Mouse (Mus musculus) liver, embryonic 11.5 days (tissue): ENCODE results near the gene Tst. TPM values are rescaled to one million over a fixed set of nuclear protein-coding genes. Genes with fewer than 3 reads are reported as not detected.

Experiments used
- ATAC-seq: fragments of 200-750 bp; cut with Nextera tagmentation; replicated peaks from 2 replicates; pipeline ENCODE4 v1.8.0; 2017; ENCODE audit warnings: moderate number of reproducible peaks, mild to moderate bottlenecking, moderate TSS enrichment, moderate library complexity; ENCODE audit not compliant: low FRiP score
- DNase-seq: peaks from one replicate; pipeline ENCODE4 v3.0.0-alpha.2; 2017; ENCODE audit warnings: low spot score
- H3K27ac ChIP-seq: fragments of 300-500 bp; sonication (generic); 2 replicates; pipeline ENCODE4 v1.5.1; 2014; ENCODE audit warnings: mild to moderate bottlenecking, low read depth, low read length, control low read depth
- H3K27me3 ChIP-seq: fragments of 300-500 bp; sonication (generic); replicated peaks from 2 replicates; pipeline ENCODE4 v1.6.1; 2014; ENCODE audit warnings: low read length, mixed read lengths; ENCODE audit not compliant: control insufficient read depth, insufficient read depth
- H3K36me3 ChIP-seq: fragments of 300-500 bp; sonication (generic); 2 replicates; pipeline ENCODE4 v1.6.1; 2014; ENCODE audit warnings: mild to moderate bottlenecking, low read length, moderate library complexity, mixed read lengths; ENCODE audit not compliant: control insufficient read depth, insufficient read depth
- H3K4me1 ChIP-seq: fragments of 300-500 bp; sonication (generic); replicated peaks from 2 replicates; pipeline ENCODE4 v1.6.1; 2014; ENCODE audit warnings: low read length, mixed read lengths; ENCODE audit not compliant: control insufficient read depth, insufficient read depth
- H3K4me2 ChIP-seq: fragments of 300-500 bp; sonication (generic); 2 replicates; pipeline ENCODE4 v1.6.1; 2014; ENCODE audit warnings: mild to moderate bottlenecking, control low read depth, moderate library complexity
- H3K4me3 ChIP-seq: fragments of 300-500 bp; sonication (generic); 2 replicates; pipeline ENCODE4 v1.5.1; 2014; ENCODE audit warnings: low read depth, low read length, control low read depth
- H3K9ac ChIP-seq: fragments of 300-500 bp; sonication (generic); 2 replicates; pipeline ENCODE4 v1.6.1; 2014; ENCODE audit warnings: low read depth, low read length, control low read depth
- H3K9me3 ChIP-seq: fragments of 300-500 bp; sonication (generic); 2 replicates; pipeline ENCODE4 v1.6.1; 2016; ENCODE audit warnings: low read length, inconsistent platforms, mixed read lengths; ENCODE audit not compliant: control insufficient read depth
- WGBS: fragments of 180-500 bp; shearing (Covaris S2); extraction: QIAGEN DNeasy Blood & Tissue Kit; methylation state at CpG from one replicate; pipeline ENCODE4 v1.1.7; 2014; 5-methylcytosine and 5-hydroxymethylcytosine counted together
- polyA plus RNA-seq: library from polyadenylated mRNA; unstranded; fragments of >200 nt; fragmentation: Nextera tagmentation; extraction: Ambion mirVana; gene quantifications from 2 replicates; pipeline ENCODE4 v1.2.1, GENCODE M21; 2014

Tst gene
- polyA plus RNA-seq, 1 experiment from 2014 or later, result 98.9 TPM

GRCm38 (mm10) chr15:78447121-78447520 is 41.4 kb upstream of the Tst start:
- no peak for ATAC-seq
- WGBS, result 48% methylated on average over 7 of the region's 7 CpGs
- Histone ChIP-seq H3K27ac (no peak overlapping the region), H3K4me2 (no peak overlapping the region), H3K4me1 (peaks cover 19% of the 10 kb centered on the region), H3K4me3 (no peak overlapping the region), H3K9ac (no peak overlapping the region), H3K27me3 (no peaks in the 10 kb centered on the region; the same call in 1 of the 2 replicates), H3K36me3 (no peaks in the 10 kb centered on the region), H3K9me3 (no peaks in the 10 kb centered on the region)
- DNase-seq, result no peak

DNA sequence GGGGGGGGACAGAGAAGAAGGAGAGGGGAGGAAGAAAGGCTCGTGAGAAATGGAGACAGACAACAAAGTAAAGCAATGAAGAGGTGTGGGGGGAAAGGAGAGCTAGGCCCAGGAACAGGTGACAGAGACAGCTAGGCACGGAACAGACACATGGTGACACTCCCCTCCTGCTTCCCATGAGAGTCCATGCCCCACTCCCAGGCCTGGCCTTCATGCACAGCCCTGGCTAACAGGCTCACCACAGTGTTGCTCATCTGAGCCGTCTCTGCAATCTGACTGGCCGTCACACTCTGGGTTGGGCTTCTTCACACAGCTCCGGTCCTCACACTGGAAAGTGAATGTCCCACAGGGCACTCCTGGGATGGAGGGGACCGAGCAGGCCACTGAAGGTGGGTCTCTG is 38.1 kb upstream of the Tst start:
- no peaks in the 10 kb centered on the region for H3K36me3 ChIP-seq
- H3K4me2 ChIP-seq, result no peak overlapping the region
- no peak for DNase-seq
- 54% methylated on average over 6 of the region's 6 CpGs for WGBS
- H3K27ac ChIP-seq, result no peak overlapping the region
- H3K27me3 ChIP-seq, result no peaks in the 10 kb centered on the region; the same call in 1 of the 2 replicates
- H3K9ac ChIP-seq, result no peak overlapping the region
- ATAC-seq, result no peak
- H3K9me3 ChIP-seq, result no peaks in the 10 kb centered on the region
- H3K4me1 ChIP-seq, result peaks cover 3% of the 10 kb centered on the region; the same call in 1 of the 2 replicates
- no peak overlapping the region for H3K4me3 ChIP-seq

GRCm38 (mm10) chr15:78442231-78442630 is 36.5 kb upstream of the Tst start:
- Histone ChIP-seq H3K4me2 (no peak overlapping the region), H3K36me3 (no peaks in the 10 kb centered on the region), H3K27ac (no peak overlapping the region), H3K4me1 (peaks cover 9% of the 10 kb centered on the region), H3K9me3 (no peaks in the 10 kb centered on the region), H3K9ac (no peak overlapping the region), H3K4me3 (no peak overlapping the region), H3K27me3 (peaks cover 8% of the 10 kb centered on the region)
- ATAC-seq (no peak), DNase-seq (no peak)
- 84% methylated on average over 19 of the region's 19 CpGs for WGBS

DNA sequence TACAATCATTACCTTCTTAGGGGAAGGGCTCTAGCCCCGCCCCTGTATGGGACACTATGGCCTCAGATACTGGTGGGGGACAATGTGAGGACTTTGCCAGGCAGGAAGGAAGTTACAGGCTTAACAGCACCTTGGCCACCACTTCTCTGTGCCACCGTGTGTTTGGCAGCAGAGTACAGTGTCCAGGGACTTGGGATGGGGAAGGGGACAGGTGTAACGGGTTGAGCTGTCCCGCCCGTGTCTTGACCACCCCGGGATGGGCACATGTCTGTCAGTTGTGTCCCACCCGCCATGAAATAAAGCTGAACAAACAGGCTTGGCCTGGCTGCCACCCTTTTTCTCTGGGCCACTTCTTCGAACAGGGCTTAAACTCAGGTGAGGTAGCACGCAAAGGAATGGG is 33.3 kb upstream of the Tst start:
- peaks cover 15% of the 10 kb centered on the region for H3K4me1 ChIP-seq

GRCm38 (mm10) chr15:78438505-78438904 is 32.8 kb upstream of the Tst start:
- Histone ChIP-seq H3K27me3 (peaks cover 23% of the 10 kb centered on the region), H3K36me3 (no peaks in the 10 kb centered on the region), H3K27ac (no peak overlapping the region), H3K9ac (no peak overlapping the region), H3K4me1 (peaks cover 15% of the 10 kb centered on the region), H3K4me3 (no peak overlapping the region), H3K4me2 (no peak overlapping the region), H3K9me3 (no peaks in the 10 kb centered on the region)
- DNase-seq, result no peak
- WGBS, result 48% methylated on average over 8 of the region's 8 CpGs
- ATAC-seq, result no peak

More for the DNA sequence above, 33.3 kb upstream of the Tst start:
- no peak overlapping the region for H3K4me3 ChIP-seq
- H3K9ac ChIP-seq, result no peak overlapping the region
- ATAC-seq (no peak), DNase-seq (no peak)
- 64% methylated on average over 9 of the region's 9 CpGs for WGBS
- no peaks in the 10 kb centered on the region for H3K9me3 ChIP-seq
- H3K27ac ChIP-seq, result no peak overlapping the region
- H3K4me2 ChIP-seq, result no peak overlapping the region
- no peaks in the 10 kb centered on the region for H3K36me3 ChIP-seq
- peaks cover 23% of the 10 kb centered on the region for H3K27me3 ChIP-seq

DNA sequence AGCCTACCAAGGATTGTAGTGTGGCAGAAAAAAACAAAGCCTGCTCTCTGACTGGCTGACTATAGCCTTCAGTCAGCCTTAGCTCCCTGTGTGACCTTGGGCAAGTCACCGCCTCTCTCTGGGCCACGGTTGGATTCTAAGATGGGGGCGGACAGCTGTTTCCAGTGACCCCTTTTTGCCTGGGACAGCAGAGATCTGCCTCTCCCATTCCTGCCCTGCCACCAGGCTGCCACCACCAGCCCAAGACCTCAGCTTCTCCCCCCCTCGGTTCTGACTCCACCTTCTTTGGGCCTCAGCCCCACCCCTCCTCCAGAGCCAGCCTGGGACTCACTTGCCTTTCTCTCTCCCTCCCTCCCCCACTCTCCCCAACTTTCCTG is 32.3 kb upstream of the Tst start:
- Histone ChIP-seq H3K9me3 (no peaks in the 10 kb centered on the region), H3K9ac (no peak overlapping the region), H3K36me3 (no peaks in the 10 kb centered on the region), H3K4me1 (peaks cover 15% of the 10 kb centered on the region), H3K27ac (no peak overlapping the region), H3K4me2 (no peak overlapping the region), H3K27me3 (peaks cover 23% of the 10 kb centered on the region), H3K4me3 (no peak overlapping the region)
- 54% methylated on average over 4 of the region's 4 CpGs for WGBS
- ATAC-seq (no peak), DNase-seq (no peak)

- Histone ChIP-seq H3K4me2 (peak overlapping the region; percentile 59), H3K9me3 (no peaks in the 10 kb centered on the region), H3K4me1 (peaks cover 15% of the 10 kb centered on the region), H3K36me3 (no peaks in the 10 kb centered on the region), H3K9ac (no peak overlapping the region), H3K4me3 (no peak overlapping the region), H3K27me3 (peaks cover 23% of the 10 kb centered on the region), H3K27ac (peak overlapping the region; percentile 74)
- ATAC-seq, result 0 out of 2 replicates have a peak, but pooled peaks have one; percentile 24
- WGBS, result 24% methylated on average over 23 of the region's 23 CpGs
- DNase-seq, result no peak
Observed at GRCm38 (mm10) chr15:78437237-78438017, 31.7 kb upstream of the Tst start.

GRCm38 (mm10) chr15:78436380-78437192 is 30.9 kb upstream of the Tst start:
- no peak overlapping the region; the same call in 1 of the 2 replicates for H3K27ac ChIP-seq
- H3K4me3 ChIP-seq, result peak overlapping the region; percentile 14
- peaks cover 17% of the 10 kb centered on the region for H3K4me1 ChIP-seq
- ATAC-seq, result peak; percentile 29; the same call in 1 of the 2 replicates
- H3K27me3 ChIP-seq, result peaks cover 23% of the 10 kb centered on the region
- no peak overlapping the region for H3K9ac ChIP-seq
- WGBS, result 19% methylated on average over 31 of the region's 32 CpGs
- H3K9me3 ChIP-seq, result no peaks in the 10 kb centered on the region
- H3K4me2 ChIP-seq, result peak overlapping the region; percentile 59
- DNase-seq, result peak; percentile 70
- H3K36me3 ChIP-seq, result no peaks in the 10 kb centered on the region
